ENCODE assay signal across 9 mouse cellular contexts in genomic region chr2:163788484-163788883, GRCm38 (mm10). TPM values are rescaled to one million over a fixed set of nuclear protein-coding genes. Genes with fewer than 3 reads are reported as not detected.
DNase-seq lines count a peak whose midpoint lies in the region; ATAC-seq and TF ChIP-seq lines count a peak whose summit lies in the region.
"Had no signal": no experiment of that assay in that cellular context is flagged by ENCODE, and none has a peak within 500 bp of the region (broad histone marks: within the 10 kb centered on the region; RNA-seq: fewer than 3 reads in every experiment).

No protein-coding gene starts in this region.

- peak; percentile 72; the same call in 1 of the 2 replicates for ATAC-seq in cerebellum, adult (ENCODE audit: insufficient number of reproducible peaks, low FRiP score, low TSS enrichment)
- ATAC-seq in kidney, postnatal 0 days (replicated peaks; ENCODE audit: low FRiP score, low read depth): no peak; the same call in 1 of the 2 replicates

- H3K9ac ChIP-seq in CH12.LX (ENCODE audit: insufficient read depth, low read depth): no peak overlapping the region
- H3K9ac ChIP-seq in kidney, postnatal 0 days (ENCODE audit: low read depth, low read length): no peak overlapping the region
- H3K9ac ChIP-seq in liver, adult 2 months (ENCODE audit: low read depth, low read length): no peak overlapping the region
- H3K9ac ChIP-seq: limb, embryonic 12.5 days had no signal

- no peak for TF ChIP-seq EP300 in CH12.LX (IDR thresholded peaks at IDR 0.05; ENCODE audit: low read length)

- TF ChIP-seq POLR2A in CH12.LX (IDR thresholded peaks at IDR 0.05; ENCODE audit: low read depth, low read length): no peak
- no peak for TF ChIP-seq POLR2A in liver, adult 2 months (IDR thresholded peaks at IDR 0.05; ENCODE audit: extremely low read depth, insufficient read depth, low read length)

- in situ Hi-C loops in CH12.LX (cut with MboI; ENCODE audit: low pct_ligation_motif_present, low pct_unique_long_range_greater_than_20kb, low sequenced_read_pairs): no loop called here

- H3K4me1 ChIP-seq in CH12.LX (ENCODE audit: control insufficient read depth in 1 of 2, insufficient read depth in 2 of 2): peaks cover 0 to 3% of the 10 kb centered on the region in 2 experiments; a peak in 1 of 4 replicates
- no peaks in the 10 kb centered on the region for H3K4me1 ChIP-seq in kidney, postnatal 0 days (replicated peaks; ENCODE audit: insufficient read depth, low read length)
- no peaks in the 10 kb centered on the region for H3K4me1 ChIP-seq in liver, adult 2 months (ENCODE audit: control insufficient read depth, insufficient read depth, low read length)
- H3K4me1 ChIP-seq: limb, embryonic 12.5 days had no signal

- TF ChIP-seq RAD21 in CH12.LX (IDR thresholded peaks at IDR 0.05; ENCODE audit: low read depth, low read length): peak; percentile 88

- H3K79me2 ChIP-seq in CH12.LX (replicated peaks; ENCODE audit: control insufficient read depth, extremely low read depth, insufficient read depth, poor library complexity, severe bottlenecking): no peaks in the 10 kb centered on the region
- H3K79me2 ChIP-seq in liver, adult 2 months (ENCODE audit: control insufficient read depth, insufficient read depth, low read length): no peaks in the 10 kb centered on the region

- H3K4me3 ChIP-seq in CH12.LX (replicated peaks in 1 of 3; ENCODE audit: low read depth in 2 of 3, low read length in 2 of 3, poor library complexity in 1 of 3): no peak overlapping the region
- no peak overlapping the region for H3K4me3 ChIP-seq in kidney, postnatal 0 days (replicated peaks; ENCODE audit: low read depth, low read length)
- H3K4me3 ChIP-seq in liver, adult 2 months (ENCODE audit: insufficient read depth, low read depth, low read length): no peak overlapping the region
- H3K4me3 ChIP-seq: limb, embryonic 12.5 days had no signal

- H3K27me3 ChIP-seq in CH12.LX (replicated peaks): peaks cover 15% of the 10 kb centered on the region
- no peaks in the 10 kb centered on the region for H3K27me3 ChIP-seq in kidney, postnatal 0 days (ENCODE audit: insufficient read depth, low read length)
- no peaks in the 10 kb centered on the region for H3K27me3 ChIP-seq in liver, adult 2 months (ENCODE audit: control insufficient read depth, insufficient read depth, low read length)
- H3K27me3 ChIP-seq: limb, embryonic 12.5 days had no signal

- no peak overlapping the region for H3K4me2 ChIP-seq in CH12.LX (ENCODE audit: insufficient read depth, low read depth, poor library complexity, severe bottlenecking)
- no peak overlapping the region for H3K4me2 ChIP-seq in kidney, postnatal 0 days (ENCODE audit: low read length)
- H3K4me2 ChIP-seq: limb, embryonic 12.5 days had no signal

- dilution Hi-C loops in CH12.LX (cut with MboI; ENCODE audit: extremely low pct_ligation_motif_present, extremely low pct_unique_long_range_greater_than_20kb, low sequenced_read_pairs): no loop called here

- H3K36me3 ChIP-seq in CH12.LX (replicated peaks in 1 of 2; ENCODE audit: control insufficient read depth in 1 of 2, insufficient read depth in 1 of 2, low read length in 1 of 2): no peaks in the 10 kb centered on the region
- no peaks in the 10 kb centered on the region for H3K36me3 ChIP-seq in kidney, postnatal 0 days (ENCODE audit: insufficient read depth, low read length)
- no peaks in the 10 kb centered on the region for H3K36me3 ChIP-seq in liver, adult 2 months (ENCODE audit: control insufficient read depth, insufficient read depth, low read length)
- H3K36me3 ChIP-seq: limb, embryonic 12.5 days had no signal

- DNase-seq in 3T3-L1 (ENCODE audit: low read depth, low spot score): peak; percentile 95
- DNase-seq in CH12.LX (ENCODE audit: extremely low read depth): peak; percentile 62
- DNase-seq in frontal cortex, postnatal 14 days (ENCODE audit: low spot score in 2 of 2): peak; percentile 17 to 60
- DNase-seq in kidney, postnatal 0 days (ENCODE audit: low spot score): peak; percentile 67
- peak; percentile 31 for DNase-seq in liver, adult 2 months (ENCODE audit: extremely low read depth, low read depth, low spot score)
- peak; percentile 84 for DNase-seq in retina, embryonic 14.5 days (ENCODE audit: low spot score)
- DNase-seq in urinary bladder, postnatal 4 days (ENCODE audit: low spot score in 2 of 2): peak; percentile 53 to 70

- peak; percentile 45 to 92 for TF ChIP-seq CTCF in CH12.LX (conservative IDR thresholded peaks at IDR 0.05 in 1 of 2, IDR thresholded peaks at IDR 0.05 in 1 of 2; ENCODE audit: low read depth in 2 of 2, low read length in 2 of 2)
- TF ChIP-seq CTCF in kidney, postnatal 0 days (IDR thresholded peaks at IDR 0.05; ENCODE audit: low read depth): peak; percentile 72
- TF ChIP-seq CTCF in liver, adult 2 months (IDR thresholded peaks at IDR 0.05; ENCODE audit: low read depth, low read length): peak; percentile 60

- no peaks in the 10 kb centered on the region for H3K9me3 ChIP-seq in CH12.LX (replicated peaks; ENCODE audit: low read length)
- H3K9me3 ChIP-seq in kidney, postnatal 0 days (replicated peaks; ENCODE audit: low read length): no peaks in the 10 kb centered on the region
- H3K9me3 ChIP-seq: limb, embryonic 12.5 days had no signal

- no peak overlapping the region for H3K27ac ChIP-seq in CH12.LX (ENCODE audit: insufficient read depth, low read depth)
- no peak overlapping the region for H3K27ac ChIP-seq in kidney, postnatal 0 days
- H3K27ac ChIP-seq in liver, adult 2 months (replicated peaks; ENCODE audit: insufficient read depth, low read depth, low read length): no peak overlapping the region
- H3K27ac ChIP-seq: limb, embryonic 12.5 days had no signal

- WGBS in kidney, postnatal 0 days: 73% methylated on average over 4 of the region's 4 CpGs
- 64% methylated on average over 4 of the region's 4 CpGs for whole genome bisulfite sequencing in liver, adult 2 months

TF ChIP-seq in CH12.LX, 34 proteins besides CTCF, POLR2A, EP300 and RAD21:
- TF ChIP-seq SMC3 (IDR thresholded peaks at IDR 0.05; ENCODE audit: low read depth, low read length) (peak; percentile 75), POLR2AphosphoS2 (IDR thresholded peaks at IDR 0.05; ENCODE audit: low read depth, low read length) (no peak)

RNA-seq across cellular contexts. Expression of gene Ccn5, which starts 32.2 kb away (rescaled TPM):
- total RNA-seq in CH12.LX (2012; rRNA removed) (0.13 TPM in 1 of 2 replicates, not detected in the other), CH12.LX (2014; rRNA removed) (not detected in 2 replicates)
- polyA plus RNA-seq in CH12.LX (2012; ENCODE audit: insufficient read length, low read depth): not detected in 2 replicates
- polyA plus RNA-seq in kidney, postnatal 0 days (2015; fragmentation: Nextera tagmentation; extraction: Ambion mirVana): 0.17 and 0.28 TPM in 2 replicates
- 0.07 and 0.09 TPM in 2 replicates for total RNA-seq in liver, adult 2 months (2014; rRNA removed)
- polyA plus RNA-seq in liver, adult 2 months (2012; rRNA removed): 0.21 and 0.23 TPM in 2 replicates

RNA-seq across cellular contexts. Expression of gene Ada, which starts 38.4 kb away (rescaled TPM):
- total RNA-seq in CH12.LX (2012; rRNA removed) (18.0 and 23.4 TPM in 2 replicates), CH12.LX (2014; rRNA removed) (21.8 and 24.0 TPM in 2 replicates)
- 19.9 and 21.1 TPM in 2 replicates for polyA plus RNA-seq in CH12.LX (2012; ENCODE audit: insufficient read length, low read depth)
- polyA plus RNA-seq in kidney, postnatal 0 days (2015; fragmentation: Nextera tagmentation; extraction: Ambion mirVana): 7.7 and 9.8 TPM in 2 replicates
- 1.9 TPM in 2 replicates for total RNA-seq in liver, adult 2 months (2014; rRNA removed)
- 0.73 and 0.80 TPM in 2 replicates for polyA plus RNA-seq in liver, adult 2 months (2012; rRNA removed)

Comparison
In these comparisons a context has a peak if more than half of its experiments do, and no peak if none do; other contexts are left out.
1. DNase-seq: peak in every context shown above with its lines; median percentile 95 in 3T3-L1; 84 in retina, embryonic 14.5 days; 67 in kidney, postnatal 0 days; 62 in CH12.LX; 62 in urinary bladder, postnatal 4 days; 38 in frontal cortex, postnatal 14 days; 31 in liver, adult 2 months.